Mouse (Mus musculus) adrenal gland, postnatal 4 days (tissue): ENCODE measurements around the gene Eif4e. TPM values are rescaled to one million over a fixed set of nuclear protein-coding genes. Genes with fewer than 3 reads are reported as not detected.

ENCODE experiments used
- DNase-seq, 2 experiments: peaks; one replicate each; pipeline ENCODE4 v3.0.0; 2021 to 2022; ENCODE audit warnings: low spot score in 2 of 2, mixed read lengths in 2 of 2
- long read RNA-seq, 2 experiments: library from polyadenylated mRNA; stranded (forward); transcript quantifications; one replicate each; pipeline ENCODE4 v2.0.0; 2021
- total RNA-seq, 2 experiments: library from RNA; stranded (reverse); gene quantifications; 2 replicates each; pipeline ENCODE4 v1.2.3; 2021

The Eif4e gene
- 100 to 1,000 TPM; 176 to 182 TPM for total RNA-seq
- long read RNA-seq, experiment 1, transcript Eif4e-204 (7 exons, 1,421 nt), result major isoform, 106 of 117 reads
- long read RNA-seq, experiment 1, partial matches to known transcripts, result 4 of 117 reads
- long read RNA-seq, experiment 1, other reads (novel, unspliced or antisense), result 7 of 117 reads
- long read RNA-seq, experiment 2, full-length matches to known transcripts, result 142 of 158 reads
- long read RNA-seq, experiment 2, partial matches to known transcripts, result 10 of 158 reads
- long read RNA-seq, experiment 2, other reads (novel, unspliced or antisense), result 6 of 158 reads

- DNase-seq, result peak; percentile 15 to 49
These were observed at the start of gene Eif4e for GRCm38 (mm10) chr3:138526073-138526915. Eif4e (plus strand) TSS chr3:138526179.

GRCm38 (mm10) chr3:138479489-138479888, 46.5 kb upstream of the Eif4e start:
- no peak for DNase-seq

- no peak for DNase-seq
These were observed 44.3 kb upstream of the Eif4e start for GRCm38 (mm10) chr3:138481526-138482284.

- no peak for DNase-seq
These were observed 42.7 kb upstream of the Eif4e start for GRCm38 (mm10) chr3:138483240-138483639.

DNA sequence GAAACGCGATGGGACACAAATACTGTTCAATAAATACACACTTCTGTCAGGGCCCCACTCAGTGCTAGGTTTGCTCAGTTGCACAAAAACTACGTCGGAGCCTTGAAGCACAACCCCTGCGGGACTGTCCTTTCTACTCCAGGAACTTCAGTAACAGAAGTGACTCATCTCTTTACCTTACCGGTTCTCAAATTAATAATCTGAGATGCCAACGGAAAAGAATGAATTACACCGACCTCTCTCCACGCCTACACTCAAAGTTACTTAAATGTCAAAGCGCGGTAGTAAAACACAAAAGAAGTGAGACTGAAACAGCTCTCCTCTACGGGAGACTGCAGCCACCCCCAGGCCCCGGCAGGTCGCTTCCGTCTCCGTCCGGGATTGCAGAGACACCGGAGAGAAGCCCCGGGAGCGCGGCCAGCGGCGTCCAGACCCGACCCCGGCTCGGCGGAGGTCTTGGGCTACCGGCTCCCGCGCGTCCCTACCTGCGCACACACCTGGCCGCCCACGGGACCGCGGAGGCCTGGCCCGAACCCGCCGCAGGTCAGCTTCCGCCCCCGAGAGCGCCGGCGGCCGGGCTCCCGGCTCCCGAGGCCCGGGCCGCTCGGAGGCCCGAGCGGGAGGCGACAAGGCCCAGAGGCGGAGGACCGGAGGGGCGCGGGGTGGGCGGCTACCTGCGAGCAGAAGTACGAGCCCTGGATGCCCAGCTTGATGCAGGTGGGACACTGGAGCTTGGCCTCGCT, 37.2 kb upstream of the Eif4e start:
- peak; percentile 4 to 10 for DNase-seq

DNA sequence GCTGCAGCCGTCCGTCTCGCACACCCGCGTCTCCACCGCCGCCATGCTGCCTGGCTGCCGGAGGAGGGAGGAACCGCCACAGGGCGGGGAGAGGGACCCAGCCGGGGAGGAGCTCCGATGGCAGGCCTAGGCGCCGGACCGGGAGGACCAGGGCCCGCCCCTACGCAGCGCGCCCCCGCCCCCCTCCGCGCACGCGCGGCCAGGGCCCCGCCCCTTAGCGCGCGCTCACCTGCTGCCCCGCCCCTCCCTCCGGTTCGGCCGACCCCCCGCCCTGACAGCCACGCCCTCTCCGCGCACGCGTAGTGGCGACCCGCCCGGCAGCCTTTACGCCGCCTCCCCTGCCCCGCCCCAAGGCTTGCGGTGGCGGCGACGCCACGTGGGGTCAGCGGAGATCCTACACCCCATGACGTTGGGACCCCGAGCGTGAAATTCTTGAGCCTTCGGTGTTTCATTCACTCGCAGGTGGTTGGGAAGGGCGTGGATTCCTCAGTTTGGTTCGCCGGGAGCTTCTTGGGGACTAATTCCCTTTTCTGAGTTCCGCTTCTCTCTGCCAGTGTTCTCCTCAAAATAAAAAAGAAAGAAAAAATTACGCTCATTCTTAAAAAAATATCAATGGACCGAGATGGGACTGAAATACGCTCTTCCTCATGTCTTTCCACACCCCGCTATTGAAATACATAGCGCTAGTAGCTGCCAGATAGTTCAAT, 36.5 kb upstream of the Eif4e start, which contains the start of gene Metap1:
Gene Metap1 (minus strand): TSS at position 189 of the 707 bp plus-strand sequence.
- DNase-seq, result peak; percentile 98 to 99

- no peak for DNase-seq
These were observed 36.0 kb upstream of the Eif4e start for GRCm38 (mm10) chr3:138490034-138490337.

GRCm38 (mm10) chr3:138493668-138494067, 32.3 kb upstream of the Eif4e start:
- no peak for DNase-seq

GRCm38 (mm10) chr3:138494565-138494964, 31.4 kb upstream of the Eif4e start:
- no peak for DNase-seq

- DNase-seq, result no peak
These were observed 30.5 kb upstream of the Eif4e start for GRCm38 (mm10) chr3:138495166-138496145.

GRCm38 (mm10) chr3:138498731-138499130, 27.2 kb upstream of the Eif4e start:
- DNase-seq, result no peak

DNA sequence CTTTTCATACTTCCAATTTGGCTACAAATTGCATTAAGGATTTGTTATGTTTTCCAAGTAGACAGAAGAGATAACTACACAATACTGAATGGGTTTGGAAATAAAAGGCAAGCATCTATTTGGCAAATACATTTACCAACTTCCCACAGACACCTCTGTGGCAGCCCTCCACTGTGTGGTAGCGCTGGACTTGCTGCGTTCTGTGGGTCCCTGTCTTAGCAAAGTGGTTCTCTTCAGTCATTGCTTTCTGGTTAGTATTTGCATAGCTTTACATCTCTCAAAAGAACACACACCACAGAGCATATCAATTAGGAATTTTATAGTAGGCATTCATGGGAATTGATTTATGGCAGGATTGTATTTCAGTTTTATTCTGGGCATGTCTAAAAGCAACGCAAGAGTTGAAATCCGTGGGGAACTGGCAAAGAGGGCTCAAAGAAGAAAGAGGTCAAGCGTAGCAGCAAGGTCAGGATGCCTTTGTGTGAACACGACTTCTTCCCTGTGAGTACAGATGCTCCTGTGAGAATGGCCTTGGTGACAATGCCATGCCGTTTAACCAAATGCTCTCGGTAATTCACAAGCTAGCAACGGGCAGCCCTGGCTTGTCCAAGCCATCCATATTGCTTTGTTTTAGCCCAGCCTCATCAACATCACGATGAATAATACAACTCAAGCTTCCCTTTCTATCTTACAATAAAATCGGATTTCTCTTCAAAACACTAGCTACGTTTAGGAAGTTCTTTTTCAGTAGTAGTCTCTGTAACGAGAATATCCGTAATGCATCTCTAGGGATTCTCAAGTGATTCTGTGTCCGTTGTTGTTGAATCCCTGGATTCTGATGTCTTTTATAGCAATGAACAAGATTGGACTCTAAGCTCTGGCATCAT, 25.9 kb upstream of the Eif4e start:
- no peak for DNase-seq

GRCm38 (mm10) chr3:138503754-138504153, 22.2 kb upstream of the Eif4e start:
- DNase-seq, result no peak

DNA sequence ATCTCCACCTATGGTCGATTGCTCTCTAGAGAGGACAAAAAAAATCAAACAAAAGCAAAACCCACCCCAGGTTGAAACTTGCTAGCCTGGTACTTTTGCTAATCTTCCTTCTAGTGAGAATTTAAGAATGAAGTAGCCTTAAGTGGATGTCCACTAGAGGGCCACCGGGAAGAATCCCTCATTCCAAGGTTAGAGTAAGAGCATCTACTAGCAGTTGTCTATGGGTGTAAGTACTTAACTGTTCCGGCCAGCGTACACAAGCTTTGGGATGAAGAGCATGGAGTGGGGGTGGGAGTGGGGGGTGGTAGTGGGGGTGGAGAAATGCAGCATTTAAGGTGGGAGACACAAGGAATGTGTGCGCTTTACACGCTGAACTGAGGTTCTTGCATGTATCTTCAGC, 19.2 kb upstream of the Eif4e start:
- DNase-seq, result no peak

DNA sequence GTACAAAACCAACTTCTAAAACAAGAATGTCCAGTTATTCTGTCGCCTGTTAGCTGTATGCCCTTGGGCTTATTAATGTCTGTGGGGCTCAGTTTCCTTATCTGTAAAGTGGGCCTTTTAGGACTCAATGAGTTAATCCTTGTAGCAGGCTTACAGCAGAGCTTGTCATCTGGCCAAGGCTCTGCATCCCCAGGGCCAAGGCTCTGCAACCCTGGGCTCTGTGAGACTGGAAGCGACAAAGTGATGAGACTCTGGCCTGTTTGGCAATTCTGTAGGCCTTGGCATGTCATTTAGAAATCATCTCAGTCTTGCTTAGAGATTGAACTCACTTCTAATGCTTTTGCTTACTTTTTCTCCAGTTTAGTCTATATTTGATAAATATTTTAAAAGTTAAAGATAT, 16.4 kb upstream of the Eif4e start:
- no peak for DNase-seq

- DNase-seq, result no peak
These were observed 15.5 kb upstream of the Eif4e start for GRCm38 (mm10) chr3:138510471-138510870.

DNA sequence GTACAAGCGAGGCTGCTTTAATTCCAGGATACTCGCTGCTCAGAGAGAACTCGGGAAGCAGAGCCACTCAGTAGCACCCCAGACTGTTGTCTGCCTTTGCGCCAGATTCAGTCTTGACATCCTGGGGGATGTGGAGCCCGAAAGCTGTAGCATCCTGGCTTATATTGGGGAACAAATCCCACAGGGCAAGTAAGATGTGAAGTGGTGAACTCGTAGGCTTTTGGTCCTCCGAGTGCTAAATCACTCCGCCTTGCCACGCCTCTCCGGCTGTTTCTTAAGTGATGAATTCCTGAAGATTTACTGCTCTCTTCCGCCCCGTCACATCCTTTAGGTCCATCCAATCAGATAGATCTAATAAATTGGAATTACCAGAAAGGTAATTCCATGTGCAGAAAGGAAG, 12.7 kb upstream of the Eif4e start:
- DNase-seq, result no peak

GRCm38 (mm10) chr3:138514749-138515148, 11.2 kb upstream of the Eif4e start:
- DNase-seq, result no peak
